8 mouse cellular contexts compared by ENCODE assay signal in the genomic region with DNA sequence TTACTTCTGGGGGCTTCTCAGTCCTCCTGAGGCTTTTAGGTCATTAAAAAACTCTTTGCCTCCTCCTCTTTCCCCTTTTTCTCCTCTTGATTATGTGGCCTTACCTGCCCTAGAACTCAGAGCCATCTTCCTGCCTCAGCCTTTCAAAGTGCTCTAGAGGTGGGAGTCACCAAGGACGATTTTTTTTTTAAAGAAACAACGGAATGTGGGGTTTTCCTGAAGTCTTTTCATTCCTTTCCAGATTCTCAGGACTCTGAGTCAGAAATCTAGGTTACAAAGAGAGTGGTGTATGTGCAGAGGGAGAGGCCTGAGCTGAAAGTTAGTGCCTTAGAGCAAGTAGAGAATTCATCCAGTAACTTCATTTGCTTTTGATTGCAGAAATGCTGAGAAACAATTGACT. TPM values are rescaled to one million over a fixed set of nuclear protein-coding genes. Genes with fewer than 3 reads are reported as not detected.
DNase-seq lines count a peak whose midpoint lies in the region; ATAC-seq and TF ChIP-seq lines count a peak whose summit lies in the region.

No protein-coding gene starts in this region.

- ATAC-seq in intestine, embryonic 15.5 days: no peak
- ATAC-seq in neural tube, embryonic 12.5 days (ENCODE audit: low FRiP score, low read depth): no peak

- TF ChIP-seq POLR2A in cortical plate, adult 2 months (IDR thresholded peaks at IDR 0.05; ENCODE audit: extremely low read depth, insufficient read depth, low read length): no peak

- peaks cover 4% of the 10 kb centered on the region; the same call in 1 of the 2 replicates for H3K4me1 ChIP-seq in cortical plate, adult 2 months (ENCODE audit: control insufficient read depth, insufficient read depth, low read length)
- peaks cover 39% of the 10 kb centered on the region for H3K4me1 ChIP-seq in intestine, embryonic 15.5 days (replicated peaks)
- H3K4me1 ChIP-seq in neural tube, embryonic 12.5 days: peaks cover 42% of the 10 kb centered on the region

- no peaks in the 10 kb centered on the region for H3K36me3 ChIP-seq in intestine, embryonic 15.5 days
- H3K36me3 ChIP-seq in neural tube, embryonic 12.5 days: no peaks in the 10 kb centered on the region

- WGBS in intestine, embryonic 15.5 days: 38% methylated on average over 2 of the region's 2 CpGs
- 57% methylated on average over 2 of the region's 2 CpGs for WGBS in neural tube, embryonic 12.5 days

- peak overlapping the region; percentile 92 for H3K4me2 ChIP-seq in intestine, embryonic 15.5 days (replicated peaks)
- peak overlapping the region; percentile 80 for H3K4me2 ChIP-seq in neural tube, embryonic 12.5 days (replicated peaks)

- H3K27me3 ChIP-seq in intestine, embryonic 15.5 days (replicated peaks): no peaks in the 10 kb centered on the region
- no peaks in the 10 kb centered on the region for H3K27me3 ChIP-seq in neural tube, embryonic 12.5 days (replicated peaks)

- no peak for DNase-seq in layer of hippocampus, adult 2 months (ENCODE audit: low spot score in 2 of 2)
- no peak for DNase-seq in layer of hippocampus, adult 9-10 months (ENCODE audit: low spot score)
- DNase-seq in layer of hippocampus, adult 18-20 months (ENCODE audit: low spot score in 2 of 2): no peak
- no peak for DNase-seq in spleen, postnatal 14 days (ENCODE audit: low spot score in 2 of 2)
- no peak for DNase-seq in gastrocnemius, adult 8-10 months (ENCODE audit: low spot score in 2 of 2)

- H3K9me3 ChIP-seq in intestine, embryonic 15.5 days: no peaks in the 10 kb centered on the region
- no peaks in the 10 kb centered on the region for H3K9me3 ChIP-seq in neural tube, embryonic 12.5 days

- peak overlapping the region; percentile 82 for H3K4me3 ChIP-seq in layer of hippocampus, adult 2 months
- H3K4me3 ChIP-seq in cortical plate, adult 2 months (ENCODE audit: insufficient read depth, low read length): no peak overlapping the region; the same call in 1 of the 2 replicates
- peak overlapping the region; percentile 61 for H3K4me3 ChIP-seq in intestine, embryonic 15.5 days (replicated peaks)
- peak overlapping the region; percentile 72; the same call in 1 of the 2 replicates for H3K4me3 ChIP-seq in neural tube, embryonic 12.5 days

- peak overlapping the region; percentile 99 for H3K27ac ChIP-seq in layer of hippocampus, adult 2 months
- peak overlapping the region; percentile 73; the same call in 1 of the 2 replicates for H3K27ac ChIP-seq in cortical plate, adult 2 months (ENCODE audit: insufficient read depth, low read length)
- H3K27ac ChIP-seq in intestine, embryonic 15.5 days: peak overlapping the region; percentile 98
- peak overlapping the region; percentile 97 for H3K27ac ChIP-seq in neural tube, embryonic 12.5 days

- H3K9ac ChIP-seq in intestine, embryonic 15.5 days: peak overlapping the region; percentile 71
- peak overlapping the region; percentile 94 for H3K9ac ChIP-seq in neural tube, embryonic 12.5 days

- TF ChIP-seq CTCF in layer of hippocampus, adult 2 months (conservative IDR thresholded peaks at IDR 0.05): no peak
- no peak for TF ChIP-seq CTCF in cortical plate, adult 2 months (IDR thresholded peaks at IDR 0.05; ENCODE audit: extremely low read depth, insufficient read depth, low read length)

RNA-seq across cellular contexts. Expression of gene Numa1, which starts 37.8 kb away (rescaled TPM):
- 100 to 1,000 TPM; 114 to 118 TPM for total RNA-seq in layer of hippocampus, adult 2 months (2021)
- polyA plus RNA-seq in cortical plate, adult 2 months (2012; rRNA removed): 51.6 and 54.9 TPM in 2 replicates
- polyA plus RNA-seq in intestine, embryonic 15.5 days (2015; fragmentation: Nextera tagmentation; extraction: Ambion mirVana): 54.6 and 55.5 TPM in 2 replicates
- 82.7 and 86.1 TPM in 2 replicates for polyA plus RNA-seq in neural tube, embryonic 12.5 days (2016; fragmentation: Nextera tagmentation; extraction: Ambion mirVana)
- 100 to 1,000 TPM; 108 to 119 TPM for total RNA-seq in layer of hippocampus, adult 18-20 months (2021)
- total RNA-seq in gastrocnemius, adult 8-10 months (2022): 10 to 100 TPM; 46.9 to 56.4 (median 51.8) TPM

RNA-seq across cellular contexts. Expression of gene Lrrc51, which starts 38.0 kb away (rescaled TPM):
- 1 to 10 TPM; 5.4 to 5.9 TPM for total RNA-seq in layer of hippocampus, adult 2 months (2021)
- 11.8 and 12.6 TPM in 2 replicates for polyA plus RNA-seq in cortical plate, adult 2 months (2012; rRNA removed)
- polyA plus RNA-seq in intestine, embryonic 15.5 days (2015; fragmentation: Nextera tagmentation; extraction: Ambion mirVana): 6.7 and 9.2 TPM in 2 replicates
- polyA plus RNA-seq in neural tube, embryonic 12.5 days (2016; fragmentation: Nextera tagmentation; extraction: Ambion mirVana): 5.0 and 6.3 TPM in 2 replicates
- total RNA-seq in layer of hippocampus, adult 18-20 months (2021): 1 to 10 TPM; 4.9 to 7.9 TPM
- 1 to 10 TPM; 3.0 to 4.3 (median 3.8) TPM for total RNA-seq in gastrocnemius, adult 8-10 months (2022)

RNA-seq across cellular contexts. Expression of gene Il18bp, which starts 46.8 kb away (rescaled TPM):
- total RNA-seq in layer of hippocampus, adult 2 months (2021): 10 to 100 TPM in 1 of 2 experiments, 1 to 10 TPM in 1; 7.5 to 11.6 TPM
- 11.8 and 12.7 TPM in 2 replicates for polyA plus RNA-seq in cortical plate, adult 2 months (2012; rRNA removed)
- 2.3 and 2.8 TPM in 2 replicates for polyA plus RNA-seq in intestine, embryonic 15.5 days (2015; fragmentation: Nextera tagmentation; extraction: Ambion mirVana)
- polyA plus RNA-seq in neural tube, embryonic 12.5 days (2016; fragmentation: Nextera tagmentation; extraction: Ambion mirVana): 4.1 and 5.3 TPM in 2 replicates
- total RNA-seq in layer of hippocampus, adult 18-20 months (2021): 1 to 10 TPM; 5.6 to 6.1 TPM
- total RNA-seq in gastrocnemius, adult 8-10 months (2022): 1 to 10 TPM in 3 of 4 experiments, under 1 TPM in 1; 0.82 to 2.7 (median 1.7) TPM
